Mouse (Mus musculus) neural tube, embryonic 11.5 days (tissue): ENCODE data around the gene Tmem135. TPM values are rescaled to one million over a fixed set of nuclear protein-coding genes. Genes with fewer than 3 reads are reported as not detected.

Source experiments
- ATAC-seq: fragments of 200-750 bp; cut with Nextera tagmentation; 2 replicates; pipeline ENCODE4 v1.8.0; 2017; ENCODE audit warnings: moderate number of reproducible peaks, mild to moderate bottlenecking, moderate TSS enrichment, moderate library complexity; ENCODE audit not compliant: insufficient read depth, low FRiP score, low TSS enrichment
- DNase-seq: peaks from one replicate; pipeline ENCODE4 v3.0.0-alpha.2; 2015; ENCODE audit warnings: low spot score
- H3K27ac ChIP-seq: fragments of 300-500 bp; sonication (generic); 2 replicates; pipeline ENCODE4 v1.5.1; 2014; ENCODE audit warnings: low read depth, mild to moderate bottlenecking, low read length
- H3K27me3 ChIP-seq: fragments of 300-500 bp; sonication (generic); 2 replicates; pipeline ENCODE4 v1.6.1; 2014; ENCODE audit warnings: mild to moderate bottlenecking, low read length, mixed read lengths; ENCODE audit not compliant: control insufficient read depth, insufficient read depth
- H3K36me3 ChIP-seq: fragments of 300-500 bp; sonication (generic); 2 replicates; pipeline ENCODE4 v1.6.1; 2014; ENCODE audit warnings: mild to moderate bottlenecking, low read length, moderate library complexity, mixed read lengths; ENCODE audit not compliant: control insufficient read depth, insufficient read depth
- H3K4me1 ChIP-seq: fragments of 300-500 bp; sonication (generic); 2 replicates; pipeline ENCODE4 v1.6.1; 2014; ENCODE audit warnings: low read length, mixed read lengths; ENCODE audit not compliant: control insufficient read depth, insufficient read depth
- H3K4me2 ChIP-seq: fragments of 300-500 bp; sonication (generic); 2 replicates; pipeline ENCODE4 v1.6.1; 2014; ENCODE audit warnings: low read depth, mild to moderate bottlenecking, moderate library complexity
- H3K4me3 ChIP-seq: fragments of 300-500 bp; sonication (generic); 2 replicates; pipeline ENCODE4 v1.5.1; 2014; ENCODE audit warnings: low read depth, low read length
- H3K9ac ChIP-seq: fragments of 300-500 bp; sonication (generic); 2 replicates; pipeline ENCODE4 v1.6.1; 2014; ENCODE audit warnings: mild to moderate bottlenecking, low read length
- H3K9me3 ChIP-seq: fragments of 300-500 bp; sonication (generic); 2 replicates; pipeline ENCODE4 v1.6.1; 2016; ENCODE audit warnings: low read length; ENCODE audit not compliant: control insufficient read depth
- WGBS: fragments of 180-500 bp; shearing (Covaris S2); extraction: QIAGEN DNeasy Blood & Tissue Kit; methylation state at CpG from one replicate; pipeline ENCODE4 v1.1.7; 2014; 5-methylcytosine and 5-hydroxymethylcytosine counted together
- microRNA-seq: library from miRNA; unstranded; fragments of <30 nt; microRNA quantifications from one replicate; pipeline ENCODE4, GENCODE M21; 2016
- polyA plus RNA-seq: library from polyadenylated mRNA; unstranded; fragments of >200 nt; fragmentation: Nextera tagmentation; extraction: Ambion mirVana; gene quantifications from 2 replicates; pipeline ENCODE4 v1.2.1, GENCODE M21; 2014

The Tmem135 gene
- polyA plus RNA-seq, 1 experiment from 2014 or later: 17.9 TPM

DNA sequence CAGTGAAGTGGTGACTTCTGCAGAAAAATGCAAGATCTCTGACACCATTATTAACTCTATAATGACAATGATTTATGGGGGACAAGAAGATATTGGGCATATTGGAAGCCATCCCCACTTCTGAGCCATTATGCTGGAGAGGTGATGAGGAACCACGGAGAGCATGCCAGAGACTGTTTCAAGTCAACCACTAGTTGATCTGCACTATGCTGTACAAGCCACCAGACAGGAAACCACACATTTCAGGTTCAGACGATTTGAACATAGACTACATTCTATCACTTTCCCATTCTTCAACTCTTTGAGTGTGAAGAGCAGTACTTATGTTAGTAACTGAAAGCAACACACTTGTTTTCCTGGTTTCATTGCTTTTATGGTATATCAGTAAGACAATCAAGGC lies 297.6 kb downstream of the Tmem135 start:
- H3K27me3 ChIP-seq: no peaks in the 10 kb centered on the region

DNA sequence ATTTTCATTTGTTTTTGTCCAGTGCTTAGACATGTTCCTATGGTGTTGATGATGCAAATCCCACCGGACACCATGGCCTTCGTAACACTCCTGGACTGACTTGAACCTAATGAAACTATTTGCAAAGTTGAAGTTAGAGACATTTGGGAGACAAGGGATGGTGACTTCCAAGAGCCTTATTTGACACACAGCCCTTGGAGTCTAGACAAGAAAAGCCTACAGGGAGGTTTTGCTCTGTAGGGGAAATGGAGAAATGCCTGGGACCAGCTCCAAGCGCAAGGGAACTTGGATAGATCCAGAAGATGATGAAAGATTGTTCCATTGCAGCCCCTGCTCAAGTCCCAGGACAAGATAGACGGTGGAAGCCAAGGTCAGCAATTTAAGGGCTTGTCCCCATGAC lies 304.3 kb downstream of the Tmem135 start:
- H3K36me3 ChIP-seq: no peaks in the 10 kb centered on the region
- ATAC-seq: no peak

More for the DNA sequence above, 297.6 kb downstream of the Tmem135 start:
- DNase-seq (no peak), ATAC-seq (no peak)
- Histone ChIP-seq H3K36me3 (no peaks in the 10 kb centered on the region), H3K9me3 (no peaks in the 10 kb centered on the region), H3K9ac (no peak overlapping the region), H3K4me1 (no peaks in the 10 kb centered on the region), H3K27ac (no peak overlapping the region), H3K4me3 (no peak overlapping the region), H3K4me2 (no peak overlapping the region)
- 89% methylated on average over 2 of the region's 2 CpGs for whole genome bisulfite sequencing

More for the DNA sequence above, 304.3 kb downstream of the Tmem135 start:
- Histone ChIP-seq H3K9me3 (no peaks in the 10 kb centered on the region), H3K4me2 (no peak overlapping the region), H3K4me3 (no peak overlapping the region), H3K4me1 (no peaks in the 10 kb centered on the region), H3K27ac (no peak overlapping the region), H3K27me3 (no peaks in the 10 kb centered on the region), H3K9ac (no peak overlapping the region)
- no peak for DNase-seq
- 92% methylated on average over 4 of the region's 4 CpGs for WGBS

Small RNAs within 50 kb of the gene (microRNA-seq; reads per million reads assigned to microRNA genes)
- gene Gm22171 (not detected), gene Gm24659 (not detected)

Other genes with a start within 250 kb of the Tmem135 start
- gene Fzd4, start 133 bp upstream of the Tmem135 start, polyA plus RNA-seq: 4.4 TPM in 2 replicates
- 22.1 and 23.0 TPM in 2 replicates for gene Prss23, start 123.0 kb upstream of the Tmem135 start, polyA plus RNA-seq
- gene Me3, start 228.2 kb upstream of the Tmem135 start, polyA plus RNA-seq: 0.77 and 1.3 TPM in 2 replicates